Mouse (Mus musculus) gastrocnemius, postnatal 14 days (tissue): Measurements from ENCODE around the gene Cln3. TPM values are rescaled to one million over a fixed set of nuclear protein-coding genes. Genes with fewer than 3 reads are reported as not detected.

ENCODE experiments used
- DNase-seq: peaks from one replicate; pipeline ENCODE4 v3.0.0; 2021; ENCODE audit warnings: mixed read lengths
- intact Hi-C: fragments of 180-260 bp; cut with DNase I; formaldehyde crosslinking; loops from one replicate; pipeline ENCODE4 v1.15.1; 2025; ENCODE audit warnings: low total_unique reads
- long read RNA-seq, 2 experiments: library from polyadenylated mRNA; stranded (forward); transcript quantifications; one replicate each; pipeline ENCODE4 v2.0.0; 2021
- total RNA-seq, 2 experiments: library from RNA; stranded (reverse); gene quantifications; 2 replicates each; pipeline ENCODE4 v1.2.3; 2021

Cln3 gene
- 1 to 10 TPM; 6.5 to 7.6 TPM for total RNA-seq
- long read RNA-seq, experiment 1, partial matches to known transcripts, result 3 of 5 reads
- long read RNA-seq, experiment 1, other reads (novel, unspliced or antisense), result 2 of 5 reads
- long read RNA-seq, experiment 2, partial matches to known transcripts, result 4 of 12 reads
- long read RNA-seq, experiment 2, other reads (novel, unspliced or antisense), result 4 of 12 reads

DNA sequence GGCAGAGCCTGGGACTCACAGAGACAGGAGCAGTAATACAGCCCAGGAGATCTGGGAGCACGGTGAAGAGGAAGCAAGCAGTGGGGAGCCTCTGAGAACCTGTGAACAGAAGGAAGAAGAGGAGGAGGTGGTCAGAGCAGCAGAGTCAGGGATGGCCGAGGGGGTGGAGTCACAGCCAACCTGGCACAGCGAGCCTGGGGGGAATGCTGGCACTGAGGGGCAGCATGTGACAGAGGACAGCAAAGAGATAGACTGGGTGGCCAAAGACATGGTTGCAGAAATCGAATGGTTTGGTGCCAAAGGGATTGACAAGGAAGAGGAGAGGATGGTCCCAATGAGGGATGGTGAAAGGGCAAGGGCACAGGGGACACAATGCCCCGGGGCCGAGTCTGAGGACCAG lies at the start of gene Cln3:
Gene Cln3, minus strand, starts transcription at position 101 of the 400 bp plus-strand sequence.
- DNase-seq, result no peak
- intact Hi-C loops, result no loop called here

GRCm38 (mm10) chr7:126635375-126635774 lies 49.8 kb upstream of the Cln3 start:
- intact Hi-C loops, result no loop called here

DNA sequence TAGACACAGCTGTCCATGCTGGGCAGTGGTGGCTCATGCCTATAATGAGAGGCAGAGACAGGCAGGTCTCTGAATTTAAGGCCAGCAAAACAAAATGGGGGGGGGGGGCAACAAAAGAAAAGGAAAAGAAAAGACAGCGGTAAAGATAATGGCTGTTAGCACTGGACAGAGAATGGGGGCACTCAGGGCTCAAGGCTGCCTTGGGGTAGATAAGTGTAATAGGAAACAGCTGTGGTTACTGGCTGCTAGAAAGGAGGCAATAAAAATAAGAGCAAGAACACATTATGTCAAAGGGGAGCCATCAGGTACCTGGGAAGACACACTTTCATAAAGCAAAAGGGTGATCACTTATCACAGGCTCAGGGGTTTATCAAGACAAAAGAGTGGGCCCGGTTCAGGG lies 46.9 kb upstream of the Cln3 start:
- intact Hi-C loops, result no loop called here

More at GRCm38 (mm10) chr7:126635375-126635774, 49.8 kb upstream of the Cln3 start:
- DNase-seq, result no peak

GRCm38 (mm10) chr7:126630824-126631518 lies 45.4 kb upstream of the Cln3 start, which contains the start of gene Nupr1:
Gene Nupr1 (minus strand): TSS chr7:126630861.
- no peak for DNase-seq
- intact Hi-C loops, result no loop called here

More for the DNA sequence above, 46.9 kb upstream of the Cln3 start:
- DNase-seq, result no peak

- no peak for DNase-seq
- intact Hi-C loops, result no loop called here
Measured at GRCm38 (mm10) chr7:126629915-126630314, 44.3 kb upstream of the Cln3 start.

- DNase-seq, result no peak
- intact Hi-C loops, result no loop called here
Measured at GRCm38 (mm10) chr7:126628111-126628510, 42.5 kb upstream of the Cln3 start.

DNA sequence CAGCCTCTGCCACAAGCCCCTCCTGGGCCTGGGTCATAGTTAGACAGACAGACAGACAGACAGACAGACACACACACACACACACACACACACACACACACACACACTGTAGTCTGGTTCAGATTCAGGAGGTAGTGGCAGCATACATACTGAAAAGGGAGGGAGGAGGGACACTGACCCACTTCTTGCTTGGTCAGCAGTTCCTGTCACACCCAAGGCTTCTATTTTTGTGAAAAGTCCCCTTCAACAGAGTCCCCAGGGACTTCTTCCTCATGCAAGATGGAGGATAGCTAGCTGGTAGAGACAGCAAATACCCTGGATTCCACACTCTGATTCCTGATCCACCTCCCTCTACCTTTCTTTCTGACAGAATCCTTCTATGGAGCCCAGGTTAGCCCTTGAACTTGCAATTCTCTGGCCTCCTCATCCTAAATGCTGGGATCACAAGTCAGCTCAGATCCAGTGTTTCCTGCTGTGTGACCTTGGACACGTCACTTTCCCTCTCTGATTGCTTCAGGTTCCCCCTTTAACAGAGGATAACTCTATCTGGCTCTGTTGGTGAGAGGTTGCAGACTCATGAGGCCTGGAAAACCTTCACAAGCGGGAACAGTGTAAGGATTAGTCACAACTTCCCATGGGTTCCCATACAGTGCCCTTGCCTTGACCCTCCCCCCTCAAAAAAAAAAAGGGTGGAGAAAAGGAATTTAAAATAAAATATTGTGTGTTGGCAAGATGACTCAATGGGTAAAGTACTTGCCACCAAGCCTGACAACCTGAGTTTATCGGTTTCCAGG lies 40.4 kb upstream of the Cln3 start:
- DNase-seq, result no peak
- intact Hi-C loops, result no loop called here

- DNase-seq, result peak; percentile 90
- intact Hi-C loops, result no loop called here
Measured at GRCm38 (mm10) chr7:126625369-126625768, 39.8 kb upstream of the Cln3 start.

DNA sequence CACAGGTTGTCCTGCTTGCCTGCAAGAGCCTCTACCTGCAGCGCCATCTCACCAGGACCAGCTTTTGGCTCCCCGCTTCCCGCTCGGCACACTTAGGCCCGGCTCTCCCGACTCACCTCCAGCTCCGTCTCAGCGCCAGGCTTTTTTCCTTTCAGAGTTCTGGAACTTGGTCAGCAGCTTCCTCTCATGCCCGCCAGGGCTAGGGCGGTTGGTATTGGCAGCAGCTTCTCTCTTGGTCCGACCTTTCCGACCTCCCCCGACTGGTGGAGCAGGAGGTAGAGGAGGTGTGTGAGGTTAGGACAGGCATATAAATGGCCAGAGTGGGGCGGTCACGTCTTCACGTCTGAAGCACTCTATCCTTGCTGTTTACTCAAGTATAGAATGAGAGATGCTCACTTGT lies 39.2 kb upstream of the Cln3 start:
- DNase-seq, result no peak
- intact Hi-C loops, result no loop called here

DNA sequence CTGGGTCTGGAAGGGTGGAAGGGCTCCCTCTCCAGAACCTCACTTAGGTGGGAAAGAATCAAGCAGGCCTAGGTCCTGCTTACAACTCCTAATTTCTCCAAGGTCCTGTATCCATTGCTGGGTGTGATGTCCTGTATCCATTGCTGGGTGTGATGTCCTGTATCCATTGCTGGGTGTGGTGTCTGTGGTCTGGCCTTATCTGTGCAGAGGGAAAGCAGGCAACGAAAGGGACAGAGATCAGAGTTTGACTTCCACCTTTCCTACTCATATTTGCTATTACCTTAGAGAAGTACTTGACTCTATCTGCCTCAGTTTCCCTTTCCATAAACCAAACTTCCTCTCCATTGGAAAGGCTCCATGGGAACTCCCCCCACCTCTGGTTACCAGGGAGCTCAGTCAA lies 37.8 kb upstream of the Cln3 start:
- DNase-seq, result no peak
- intact Hi-C loops, result no loop called here

DNA sequence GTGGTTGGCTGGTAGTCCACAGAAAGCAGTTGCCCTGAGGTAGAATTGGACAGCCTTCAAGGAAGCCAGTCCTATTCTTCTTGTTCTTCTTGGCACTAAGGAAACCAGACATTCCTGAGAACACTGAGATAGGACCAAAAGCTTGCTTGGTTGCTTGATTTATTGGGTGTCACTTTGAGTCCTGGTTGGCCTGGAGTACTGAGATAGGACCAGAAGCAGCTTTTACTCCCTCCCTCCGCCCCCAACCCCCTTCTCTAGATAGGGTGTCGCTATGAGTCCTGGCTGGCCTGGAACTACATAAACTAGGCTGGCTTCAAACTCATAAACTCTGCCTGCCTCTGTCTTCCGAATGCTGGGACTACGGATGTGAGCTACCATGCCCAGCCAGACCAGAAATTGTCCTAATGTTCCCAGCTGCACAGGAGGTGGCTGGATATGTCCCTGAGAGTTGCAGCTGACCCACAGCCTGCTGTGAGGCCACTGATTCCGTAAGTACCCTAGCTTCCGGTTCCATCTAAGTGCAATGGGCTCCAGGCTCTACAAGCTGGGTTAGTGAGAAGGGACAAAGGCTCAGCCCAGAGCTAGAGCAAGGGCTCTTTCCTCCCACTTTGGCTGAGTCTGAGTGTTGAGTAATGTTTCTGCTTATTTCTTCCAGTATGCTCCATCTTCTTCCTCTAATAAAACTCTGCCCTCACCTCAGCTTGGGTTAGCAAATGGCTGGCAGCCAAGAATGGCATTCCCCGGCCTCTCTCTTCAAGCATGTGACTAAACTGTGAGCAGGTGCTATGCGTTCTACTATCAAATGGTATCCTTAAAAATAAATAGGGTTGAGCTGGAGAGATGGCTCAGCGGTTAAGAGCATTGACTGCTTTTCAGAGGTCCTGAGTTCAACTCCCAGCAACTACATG lies 36.1 kb upstream of the Cln3 start:
- no peak for DNase-seq
- intact Hi-C loops, result no loop called here

DNA sequence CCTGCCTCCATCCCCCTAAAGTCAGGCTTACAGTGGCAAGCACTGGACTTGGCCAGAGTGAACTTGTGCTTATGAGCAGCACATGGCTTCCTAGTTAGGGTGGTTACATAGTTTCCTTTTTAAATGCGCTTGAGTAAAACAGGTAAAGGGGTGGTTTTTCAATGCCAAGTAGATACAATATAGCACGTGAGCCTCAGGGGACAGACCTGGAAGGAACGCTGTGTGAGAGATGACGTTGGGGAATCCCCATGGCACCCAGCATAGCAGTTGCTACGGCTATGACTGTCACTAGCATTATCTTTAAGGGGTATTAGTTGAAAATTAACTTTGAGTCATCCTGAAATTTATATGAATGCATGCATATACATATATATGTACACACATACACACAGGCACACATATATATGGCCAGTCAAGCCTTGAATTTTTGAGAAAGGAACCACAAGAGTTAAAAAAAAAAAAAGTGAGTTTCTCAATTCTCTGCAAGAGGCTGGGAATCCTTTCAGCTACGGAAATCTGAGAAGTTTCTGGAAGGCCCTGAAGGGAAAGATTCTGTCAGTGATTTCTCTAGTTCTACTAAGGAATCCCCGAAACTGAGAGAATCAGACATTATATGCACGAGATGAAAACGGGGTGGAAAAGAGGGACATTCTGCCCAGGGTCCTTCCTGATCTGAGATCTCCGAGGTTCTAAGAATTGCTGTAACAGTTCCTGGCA lies 34.1 kb upstream of the Cln3 start:
- intact Hi-C loops, result no loop called here
- DNase-seq, result no peak

DNA sequence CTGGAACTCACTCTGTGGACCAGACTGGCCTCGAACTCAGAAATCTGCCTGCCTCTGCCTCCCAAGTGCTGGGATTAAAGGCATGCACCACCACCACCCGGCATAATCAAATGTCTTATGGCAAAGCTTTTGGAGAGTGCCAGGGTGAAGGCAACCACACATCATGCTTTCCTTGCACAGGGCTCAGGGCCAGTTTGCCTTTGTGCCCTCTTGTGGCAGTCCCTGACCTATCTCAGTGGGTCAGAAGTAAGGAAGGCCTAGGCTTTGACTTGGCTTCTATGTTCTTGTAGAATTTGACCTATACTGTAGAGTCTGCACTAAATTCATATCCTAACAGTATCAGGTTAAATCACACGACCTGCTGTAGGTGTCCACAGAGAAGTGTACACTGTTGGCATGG lies 31.1 kb upstream of the Cln3 start:
- no peak for DNase-seq
- intact Hi-C loops, result no loop called here

DNA sequence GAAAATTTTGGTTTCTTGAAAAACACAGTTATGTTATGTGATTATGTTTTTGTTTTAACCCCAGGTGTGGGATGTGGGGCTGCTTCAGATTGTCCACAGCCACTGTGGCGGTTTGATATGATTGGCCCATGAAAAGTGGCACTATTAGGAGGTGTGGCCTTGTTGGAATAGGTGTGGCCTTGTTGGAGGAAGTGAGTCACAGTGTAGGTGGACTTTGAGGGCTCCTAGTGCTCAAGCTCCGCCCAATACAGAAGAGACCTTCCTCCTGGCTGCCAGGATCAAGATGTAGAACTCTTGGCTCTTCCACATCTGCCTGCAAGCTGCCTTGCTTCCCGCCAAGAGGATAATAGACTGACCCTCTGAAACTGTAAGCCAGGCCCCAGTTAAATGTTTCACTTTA lies 27.1 kb upstream of the Cln3 start:
- DNase-seq, result no peak
- intact Hi-C loops, result no loop called here

DNA sequence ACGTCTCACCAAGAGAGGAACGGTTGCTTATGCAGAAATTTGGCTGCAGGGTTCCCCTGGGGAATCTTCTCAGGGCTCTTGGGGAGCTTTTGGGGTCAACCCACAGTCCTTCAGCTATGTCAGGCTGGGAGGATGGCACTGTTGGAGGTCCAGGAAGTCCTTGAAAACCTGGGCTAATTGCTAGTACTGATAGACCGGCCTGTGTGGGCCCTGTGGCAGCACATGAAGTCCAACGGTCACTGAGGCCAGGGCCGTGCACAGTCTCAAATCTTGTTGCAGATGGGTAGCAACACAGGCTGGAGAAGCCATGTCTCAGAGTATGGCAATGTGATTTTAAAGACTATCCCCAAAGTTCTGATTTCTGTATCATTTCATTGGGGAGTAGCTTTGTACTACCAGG lies 22.2 kb upstream of the Cln3 start:
- intact Hi-C loops, result no loop called here
- DNase-seq, result no peak

DNA sequence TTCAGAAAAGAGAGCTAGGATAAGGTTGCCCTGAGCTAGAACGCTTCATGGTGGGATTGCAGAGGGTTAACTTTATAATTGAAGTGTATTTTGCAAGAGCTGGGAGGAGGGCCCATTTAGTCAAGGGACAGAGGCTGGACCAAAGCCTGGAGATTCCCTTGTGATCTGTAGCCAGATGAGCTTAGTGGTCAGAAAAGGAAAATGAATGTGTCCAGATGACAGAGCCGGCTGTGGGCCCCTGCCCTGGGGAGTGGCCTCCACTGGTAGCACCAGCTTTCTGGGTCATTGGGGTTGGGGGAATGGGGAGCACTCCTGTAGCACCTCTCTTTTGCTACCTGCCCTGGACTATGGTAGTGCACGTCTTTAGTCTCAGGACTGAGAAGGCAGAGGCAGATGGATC lies 21.4 kb upstream of the Cln3 start:
- DNase-seq, result peak; percentile 79
- intact Hi-C loops, result no loop called here

DNA sequence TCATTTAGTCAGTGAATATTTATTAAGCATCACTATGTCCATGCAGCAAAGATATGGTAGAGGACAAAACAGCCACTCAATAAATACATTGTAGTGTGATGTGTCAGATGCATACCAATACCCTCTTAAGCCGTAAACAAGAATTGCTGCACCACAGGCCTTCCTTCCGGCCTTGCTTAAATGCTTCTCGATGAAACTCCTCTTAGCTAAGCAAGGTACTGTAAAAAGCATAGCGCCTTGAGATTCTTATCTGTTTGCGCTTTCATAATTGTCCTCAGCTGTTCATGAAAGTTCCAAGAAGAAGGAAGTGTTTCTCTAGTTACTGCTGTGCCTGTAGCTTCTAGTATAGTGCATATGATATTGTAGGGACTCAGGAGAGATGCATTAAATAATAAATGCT lies 21.0 kb upstream of the Cln3 start:
- DNase-seq, result no peak

GRCm38 (mm10) chr7:126602650-126603049 lies 17.0 kb upstream of the Cln3 start:
- intact Hi-C loops, result no loop called here
- DNase-seq, result no peak

More for the DNA sequence above, 21.0 kb upstream of the Cln3 start:
- intact Hi-C loops, result no loop called here

- DNase-seq, result no peak
- intact Hi-C loops, result no loop called here
Measured at GRCm38 (mm10) chr7:126601896-126602295, 16.3 kb upstream of the Cln3 start.
